Mouse (Mus musculus) stomach, postnatal 0 days (tissue): Measurements from ENCODE around the gene Sdc3.

Experiments used
- CTCF ChIP-seq: IDR thresholded peaks from 2 replicates; pipeline ENCODE4 v1.5.1; 2016; ENCODE audit warnings: antibody characterized with exemption, low read depth, mild to moderate bottlenecking, moderate library complexity
- EP300 ChIP-seq: optimal IDR thresholded peaks from 2 replicates; pipeline ENCODE3; 2016; ENCODE audit warnings: antibody characterized with exemption

- no peak for TF ChIP-seq CTCF
- no peak for TF ChIP-seq EP300
Measured at GRCm38 (mm10) chr4:130804771-130805361, 12.5 kb downstream of the Sdc3 start.
